Mouse (Mus musculus) regulatory T cell (primary cell): ENCODE data around the gene Hcn3.
"Not testable (repeated sequence)": the region's sequence is repeated elsewhere in the genome, so short reads cannot be mapped to it uniquely, and the experiment has no call there.

Source experiments
- in situ Hi-C: fragments of 300-600 bp; cut with MboI, MseI; formaldehyde crosslinking; loops from one replicate; pipeline ENCODE4 v1.15.1; 2025; ENCODE audit warnings: high pct_unique_total_duplicates

Gene Hcn3

DNA sequence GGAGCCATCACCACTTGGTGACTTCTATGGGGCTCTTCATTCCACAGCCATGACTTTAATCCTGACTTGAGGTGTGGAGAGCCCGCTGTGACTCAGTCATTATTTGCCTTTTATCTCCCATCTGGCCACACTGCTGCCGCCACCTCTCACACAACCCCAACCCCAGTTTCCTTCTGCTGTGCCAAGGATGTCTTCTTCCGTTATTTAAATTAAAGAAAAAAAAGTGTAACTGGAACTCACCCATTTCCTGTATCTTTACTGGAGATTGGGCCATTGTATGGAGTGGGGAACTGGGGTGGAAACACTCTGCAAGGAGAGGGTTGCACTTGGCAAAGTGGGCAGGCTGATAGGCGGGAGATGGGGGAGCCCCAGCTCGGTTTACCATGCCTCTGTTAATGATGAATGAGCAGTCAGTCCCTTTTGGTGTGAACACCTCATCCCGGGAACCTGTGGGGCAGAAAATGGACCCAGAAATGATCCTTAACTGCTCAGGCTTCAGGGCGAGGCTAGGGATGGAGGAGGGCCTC lies 22.6 kb upstream of the Hcn3 start:
- in situ Hi-C loops = loop anchor here (25.0 kb wide), 1 partner anchor 880 kb away; the partner anchor contains the start of genes 4933434E20Rik, Tpm3 and Ubap2l

DNA sequence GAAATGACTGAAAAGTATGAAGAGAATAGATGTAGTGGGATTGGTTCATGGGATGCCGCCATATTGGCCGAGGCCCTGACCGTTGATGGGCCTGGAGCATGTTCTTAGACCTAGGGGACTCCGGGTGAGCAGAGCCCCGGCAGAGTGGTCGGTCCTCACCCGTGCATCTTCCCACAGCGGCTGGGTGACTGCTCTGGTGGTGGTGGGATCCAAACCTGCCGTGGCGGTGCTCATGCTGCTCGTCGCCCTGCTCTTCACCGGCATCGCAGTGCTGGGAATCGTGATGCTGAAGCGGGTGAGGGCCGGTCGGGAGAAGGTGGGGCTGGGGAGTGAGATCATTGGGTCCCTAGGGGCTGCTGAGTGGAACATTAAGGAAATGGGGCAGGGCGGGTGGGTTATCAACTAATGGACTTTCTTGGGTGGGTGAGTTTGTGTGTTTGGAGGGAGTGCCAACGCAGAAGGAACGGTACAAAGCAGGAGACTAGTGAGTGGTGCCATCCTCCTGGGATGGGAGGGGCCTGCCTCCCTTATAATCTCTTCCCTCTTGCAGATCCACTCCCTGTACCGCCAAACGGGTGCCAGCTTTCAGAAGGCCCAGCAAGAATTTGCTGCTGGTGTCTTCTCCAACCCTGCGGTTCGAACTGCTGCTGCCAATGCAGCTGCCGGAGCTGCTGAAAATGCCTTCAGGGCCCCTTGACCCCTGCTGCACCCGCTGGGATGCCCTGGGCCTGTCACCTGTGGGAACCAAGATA lies 21.9 kb upstream of the Hcn3 start:
- in situ Hi-C loops = loop anchor here (25.0 kb wide), 1 partner anchor 880 kb away; the partner anchor contains the start of genes 4933434E20Rik, Tpm3 and Ubap2l

DNA sequence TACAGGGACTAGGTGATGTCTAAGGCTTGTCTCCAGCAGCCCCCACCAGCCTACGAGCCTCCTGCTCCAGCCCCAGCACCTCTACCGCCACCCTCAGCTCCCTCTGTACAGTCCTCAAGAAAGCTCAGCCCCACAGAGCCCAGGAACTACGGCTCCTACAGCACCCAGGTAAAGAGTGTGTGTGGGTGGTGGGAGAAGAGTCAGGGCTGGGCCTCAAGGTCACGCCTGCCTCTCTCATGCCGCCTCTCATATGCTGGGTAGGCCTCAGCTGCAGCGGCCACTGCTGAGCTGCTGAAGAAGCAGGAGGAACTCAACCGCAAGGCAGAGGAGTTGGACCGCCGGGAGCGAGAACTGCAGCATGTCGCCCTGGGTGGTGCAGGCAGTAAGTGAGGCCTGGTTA lies 19.1 kb upstream of the Hcn3 start:
- in situ Hi-C loops = loop anchor here (25.0 kb wide), 1 partner anchor 883 kb away; the partner anchor contains the start of genes 4933434E20Rik, Tpm3 and Ubap2l

DNA sequence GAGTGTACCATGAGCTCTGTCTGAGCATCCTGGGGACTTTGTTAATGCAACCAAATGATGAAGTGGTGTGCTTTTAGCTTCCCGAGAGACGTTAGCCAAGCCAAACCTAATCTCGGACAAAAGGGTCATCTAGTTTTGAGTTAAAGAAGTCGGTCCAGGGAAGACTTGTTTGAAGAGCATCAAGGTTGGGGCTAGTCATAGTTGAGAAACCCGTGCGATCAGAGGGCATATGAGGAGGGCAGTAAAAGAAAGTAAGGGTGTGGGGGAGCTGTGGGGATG lies 18.1 kb upstream of the Hcn3 start:
- in situ Hi-C loops = loop anchor here (25.0 kb wide), 1 partner anchor 884 kb away; the partner anchor contains the start of genes 4933434E20Rik, Tpm3 and Ubap2l

DNA sequence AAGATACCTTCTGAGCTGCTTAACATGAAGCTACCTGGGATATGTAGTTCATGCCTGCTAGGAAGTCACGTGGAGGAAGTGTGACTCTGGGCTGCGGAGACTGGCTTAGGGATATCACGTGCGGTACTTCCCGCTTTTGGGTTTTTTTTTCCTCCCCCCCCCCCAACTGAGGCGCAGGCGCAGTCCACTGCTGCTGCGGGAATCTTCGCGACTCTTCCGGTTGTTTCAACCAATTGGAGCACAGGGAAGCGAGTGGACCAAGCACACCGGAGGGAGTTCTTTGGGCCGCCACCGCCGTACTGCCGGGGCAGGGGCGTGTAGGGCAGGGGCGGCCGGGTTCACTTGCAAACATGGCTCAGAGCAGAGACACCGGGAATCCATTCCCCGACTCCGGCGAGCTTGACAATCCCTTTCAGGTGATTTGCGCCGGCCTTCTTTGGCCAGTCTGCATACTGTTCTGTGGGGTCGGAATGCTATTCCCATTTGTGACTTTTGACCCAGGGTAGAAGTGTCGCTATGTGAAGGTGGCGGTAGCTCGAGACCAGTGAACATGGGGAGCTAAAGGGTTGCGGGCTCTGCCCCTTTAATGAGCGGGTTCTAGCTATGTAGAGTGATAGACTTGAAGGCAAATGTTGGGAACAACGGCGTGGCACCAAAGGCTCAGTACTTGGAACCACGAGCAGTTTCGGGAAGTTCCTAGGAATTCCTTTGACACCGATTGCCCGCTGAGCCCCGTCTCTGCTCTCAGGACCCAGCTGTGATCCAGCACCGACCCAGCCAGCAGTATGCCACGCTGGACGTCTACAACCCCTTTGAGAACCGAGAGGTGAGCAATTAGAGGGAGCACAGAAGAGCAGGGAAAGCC lies 17.5 kb upstream of the Hcn3 start, which contains the start of gene Scamp3:
Gene Scamp3, plus strand, starts transcription at position 232 of the 865 bp plus-strand sequence.
- in situ Hi-C loops = loop anchor here (25.0 kb wide), 1 partner anchor 885 kb away; the partner anchor contains the start of genes 4933434E20Rik, Tpm3 and Ubap2l

DNA sequence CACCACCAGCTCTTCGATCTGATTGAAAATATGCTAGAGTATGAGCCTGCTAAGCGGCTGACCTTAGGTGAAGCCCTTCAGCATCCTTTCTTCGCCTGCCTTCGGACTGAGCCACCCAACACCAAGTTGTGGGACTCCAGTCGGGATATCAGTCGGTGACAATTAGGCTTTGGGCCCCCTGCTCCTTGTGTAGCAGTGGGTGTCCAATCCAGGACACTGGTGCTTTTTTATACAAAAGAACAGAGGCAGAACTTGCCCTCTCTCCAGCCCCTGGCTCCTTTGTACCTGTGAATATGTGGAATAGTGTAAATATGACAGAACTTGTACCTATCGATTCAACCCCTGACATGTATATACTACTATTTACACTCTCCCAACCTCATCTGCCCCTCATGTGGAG lies 16.4 kb upstream of the Hcn3 start:
- in situ Hi-C loops = loop anchor here (25.0 kb wide), 1 partner anchor 886 kb away; the partner anchor contains the start of genes 4933434E20Rik, Tpm3 and Ubap2l

DNA sequence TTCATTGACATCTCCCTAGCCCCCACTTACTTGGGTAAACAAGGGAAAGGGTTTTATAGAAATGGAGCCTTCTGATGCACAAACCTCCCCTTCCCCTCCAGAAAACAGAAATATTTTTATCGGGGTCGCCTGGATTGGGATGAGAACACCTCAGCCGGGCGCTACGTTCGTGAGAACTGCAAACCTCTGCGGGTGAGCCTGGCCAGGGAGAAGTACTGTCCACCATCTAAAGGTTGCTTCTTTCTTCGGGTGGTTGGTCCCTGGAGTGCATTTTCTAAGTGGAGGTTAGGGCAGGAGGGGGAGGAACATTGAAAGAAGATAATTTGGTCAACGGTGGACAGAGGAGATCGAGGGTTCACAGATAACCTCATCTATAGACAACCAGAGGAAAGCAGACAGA lies 15.5 kb upstream of the Hcn3 start:
- in situ Hi-C loops = loop anchor here (25.0 kb wide), 1 partner anchor 887 kb away; the partner anchor contains the start of genes 4933434E20Rik, Tpm3 and Ubap2l

DNA sequence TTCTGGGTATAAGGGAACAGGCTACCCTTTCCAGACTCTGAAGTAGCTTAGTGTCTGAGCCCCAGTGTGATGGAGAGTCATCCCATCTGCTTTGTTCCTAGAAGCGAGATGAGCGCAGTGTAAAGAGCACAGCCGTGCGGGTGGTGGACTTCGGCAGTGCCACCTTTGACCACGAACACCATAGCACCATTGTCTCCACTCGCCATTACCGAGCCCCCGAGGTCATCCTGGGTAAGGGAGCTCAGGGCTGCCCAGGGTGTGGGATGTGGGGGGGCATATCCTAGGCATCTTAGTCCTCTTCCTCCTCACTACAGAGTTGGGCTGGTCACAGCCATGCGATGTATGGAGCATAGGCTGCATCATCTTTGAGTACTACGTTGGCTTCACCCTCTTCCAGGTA lies 14.8 kb upstream of the Hcn3 start:
- in situ Hi-C loops = loop anchor here (25.0 kb wide), 1 partner anchor 887 kb away; the partner anchor contains the start of genes 4933434E20Rik, Tpm3 and Ubap2l

DNA sequence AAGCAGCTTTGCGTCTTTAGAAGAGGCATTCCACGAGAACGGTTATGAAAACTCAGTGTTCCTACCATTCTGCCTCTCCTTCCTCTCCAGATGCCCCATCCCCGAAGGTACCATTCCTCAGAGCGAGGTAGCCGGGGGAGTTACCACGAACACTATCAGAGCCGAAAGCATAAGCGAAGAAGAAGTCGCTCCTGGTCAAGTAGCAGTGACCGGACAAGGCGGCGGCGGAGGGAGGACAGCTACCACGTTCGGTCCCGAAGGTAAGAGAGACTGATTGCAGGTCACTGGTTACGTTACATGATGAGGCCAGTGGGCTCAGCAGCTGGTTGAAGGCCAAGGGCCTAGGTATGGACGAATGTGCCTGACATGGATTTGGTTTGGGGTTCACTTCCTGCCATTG lies 6.9 kb upstream of the Hcn3 start:
- in situ Hi-C loops = no loop called here

DNA sequence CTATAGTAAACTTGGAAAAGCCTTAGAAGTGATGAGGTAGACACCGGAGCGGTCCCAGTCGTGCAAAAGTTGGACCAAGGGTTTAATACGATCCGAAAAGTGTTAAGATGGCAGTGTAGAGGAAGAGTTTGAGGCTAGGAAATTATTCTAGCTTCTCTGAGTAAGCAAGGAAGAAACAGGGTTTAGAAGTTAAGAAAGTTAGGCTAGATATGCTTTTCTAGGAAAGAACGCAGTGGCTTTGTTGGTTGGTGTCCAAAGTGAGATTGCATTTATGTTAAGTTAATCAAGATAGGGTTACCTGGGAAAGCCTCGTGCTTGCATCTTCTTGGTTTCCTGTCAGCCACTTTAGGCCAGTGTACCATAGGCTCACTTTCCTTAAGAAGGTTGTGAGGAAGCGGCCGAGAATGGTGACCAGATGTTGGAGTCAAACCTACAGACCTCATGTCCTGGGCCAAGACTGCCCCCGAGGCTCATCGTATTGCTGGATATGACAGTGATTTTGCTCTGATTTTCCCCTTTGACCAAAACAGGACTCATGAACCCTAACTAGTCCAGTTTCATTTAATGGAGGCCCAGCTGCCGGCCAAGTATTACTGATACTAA lies 5.4 kb upstream of the Hcn3 start:
- in situ Hi-C loops = no loop called here

DNA sequence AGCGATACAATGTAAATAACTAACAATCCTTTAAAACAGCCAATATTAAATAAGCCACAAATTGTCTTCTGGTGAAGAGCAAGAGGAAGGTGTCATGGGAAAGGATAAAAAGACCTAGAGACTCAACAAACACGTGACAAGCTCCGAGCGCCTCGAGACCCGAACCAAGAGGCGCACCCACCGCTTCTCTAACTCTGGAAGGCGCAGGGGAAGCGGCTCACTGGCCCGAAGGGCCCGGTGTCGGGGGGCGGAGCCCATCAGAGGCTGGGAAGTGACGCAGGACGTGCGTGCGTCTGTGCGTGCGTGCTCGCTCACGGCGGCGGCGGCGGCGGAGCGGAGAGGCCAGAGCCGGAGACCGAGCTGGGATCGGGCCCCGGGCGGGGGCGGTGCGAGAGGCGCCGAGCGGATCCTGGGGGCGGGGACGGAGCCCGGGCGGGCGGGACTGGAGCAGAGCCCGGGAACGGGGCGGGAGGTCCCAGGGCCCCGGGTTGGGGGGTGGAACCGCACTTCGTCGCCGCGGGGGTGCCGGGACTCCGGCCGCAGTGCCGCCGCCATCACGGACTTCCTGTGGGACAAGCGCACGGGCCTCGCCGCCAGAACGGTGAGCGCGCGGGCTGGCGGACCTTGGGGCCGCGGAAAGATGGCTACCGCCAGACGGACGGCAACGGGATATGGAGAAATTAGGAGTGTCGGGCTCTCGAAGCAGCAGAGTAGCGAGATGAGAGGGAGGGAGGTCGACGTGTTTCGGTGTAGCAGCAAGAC lies 4.7 kb upstream of the Hcn3 start, which contains the start of gene Clk2:
Gene Clk2, plus strand, starts transcription at position 290 of the 762 bp plus-strand sequence.
- in situ Hi-C loops = no loop called here

DNA sequence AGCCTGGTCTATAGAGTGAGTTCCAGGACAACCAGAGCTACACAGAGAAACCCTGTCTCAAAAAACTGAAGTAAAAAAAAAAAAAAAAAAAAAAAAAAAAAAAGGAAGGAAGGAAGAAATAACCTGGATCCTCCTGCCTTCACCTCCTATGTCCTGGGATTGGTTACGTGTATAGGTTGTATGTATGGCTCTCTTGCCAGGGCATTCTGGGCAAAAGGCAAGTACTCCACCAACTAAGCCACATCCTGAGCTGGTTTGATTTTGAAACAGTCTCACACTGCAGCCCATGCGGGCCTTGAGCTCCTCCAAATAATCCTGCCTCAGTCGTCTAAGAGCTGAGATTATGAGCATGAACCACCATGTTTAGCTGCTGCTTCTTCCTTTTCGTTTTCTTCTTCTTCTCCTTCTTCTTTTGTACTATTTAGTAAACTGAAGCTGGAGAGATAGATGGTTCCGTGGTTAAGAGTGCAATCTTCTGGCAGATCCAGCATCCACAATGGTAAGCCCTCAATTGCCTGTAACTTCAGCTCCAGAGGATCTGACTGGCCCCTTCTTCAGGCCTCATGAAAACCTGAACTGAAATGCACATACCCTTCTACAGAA lies 3.7 kb upstream of the Hcn3 start:
- in situ Hi-C loops = no loop called here

DNA sequence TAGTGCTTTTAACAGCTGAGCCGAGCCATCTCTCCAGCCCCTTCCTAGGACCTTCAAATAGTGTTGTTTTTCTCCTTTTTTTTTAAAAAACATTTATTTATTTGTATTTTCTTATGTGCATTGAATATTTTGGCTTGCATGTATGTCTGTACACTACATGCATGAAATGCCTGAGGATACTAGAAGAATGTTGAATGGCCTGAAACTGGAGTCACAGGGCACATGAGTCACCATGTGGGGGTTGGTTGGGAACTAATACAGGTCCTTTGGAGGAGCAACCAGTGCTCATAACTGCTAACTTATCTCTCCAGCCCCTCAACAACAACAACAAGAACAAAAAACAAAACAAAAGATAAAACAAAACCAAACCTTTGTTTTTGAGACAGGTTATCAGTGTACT lies 3.1 kb upstream of the Hcn3 start:
- in situ Hi-C loops = no loop called here

DNA sequence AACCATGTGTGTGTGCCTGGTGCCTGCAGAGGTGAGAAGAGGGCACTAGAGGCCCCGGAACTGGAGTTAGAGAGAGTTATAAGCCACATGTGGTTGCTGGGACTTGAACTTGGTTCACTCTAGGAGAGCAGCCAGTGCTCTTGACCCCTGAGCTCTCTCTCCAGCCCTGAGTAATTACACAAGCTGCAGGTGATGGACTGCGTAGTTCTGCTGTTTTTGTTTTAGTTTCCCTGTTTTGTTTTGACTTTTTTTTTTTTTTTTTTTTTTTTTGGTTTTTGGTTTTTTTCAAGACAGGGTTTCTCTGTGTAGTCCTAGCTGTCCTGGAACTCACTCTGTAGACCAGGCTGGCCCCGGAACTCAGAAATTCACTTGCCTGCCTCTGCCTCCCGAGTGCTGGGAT lies 1.8 kb upstream of the Hcn3 start:
- in situ Hi-C loops = no loop called here

DNA sequence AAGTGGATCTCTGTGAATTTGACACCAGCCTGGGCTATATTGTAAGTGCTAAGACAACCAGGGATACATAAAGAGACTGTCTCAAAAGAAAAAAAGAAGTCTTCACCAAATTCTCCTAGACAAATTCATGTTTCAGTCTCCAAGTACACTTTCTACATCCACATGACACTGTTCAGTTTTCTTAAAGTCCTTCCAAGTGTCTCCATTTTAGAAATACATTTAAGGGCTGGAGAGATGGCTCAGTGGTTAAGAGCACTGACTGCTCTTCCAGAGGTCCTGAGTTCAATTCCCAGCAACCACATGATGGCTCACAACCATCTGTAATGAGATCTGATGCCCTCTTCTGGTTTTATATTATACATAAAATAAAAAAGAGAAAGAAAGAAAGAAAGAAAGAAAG lies 1.2 kb upstream of the Hcn3 start:
- in situ Hi-C loops = not testable (repeated sequence)

DNA sequence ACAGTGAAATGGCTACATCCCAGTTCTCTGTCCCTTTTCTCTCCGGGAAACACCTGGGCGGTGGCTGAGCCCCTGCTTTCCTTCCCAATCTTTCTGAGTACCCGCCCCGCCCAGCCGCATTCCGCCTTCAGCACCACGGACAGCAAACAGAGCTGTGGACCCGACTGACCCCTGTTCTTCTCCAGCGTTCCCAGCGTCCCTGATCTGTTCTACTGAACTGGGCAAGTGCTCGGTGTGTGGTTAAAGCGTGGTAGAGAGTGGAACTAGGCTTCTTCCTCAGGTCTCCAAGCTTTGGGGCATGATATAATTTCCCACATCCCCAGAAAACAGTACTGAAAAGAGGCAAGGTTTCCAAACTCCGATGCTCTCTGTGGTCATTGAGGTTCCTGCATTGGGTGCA lies 785 bp downstream of the Hcn3 start:
- in situ Hi-C loops = no loop called here

DNA sequence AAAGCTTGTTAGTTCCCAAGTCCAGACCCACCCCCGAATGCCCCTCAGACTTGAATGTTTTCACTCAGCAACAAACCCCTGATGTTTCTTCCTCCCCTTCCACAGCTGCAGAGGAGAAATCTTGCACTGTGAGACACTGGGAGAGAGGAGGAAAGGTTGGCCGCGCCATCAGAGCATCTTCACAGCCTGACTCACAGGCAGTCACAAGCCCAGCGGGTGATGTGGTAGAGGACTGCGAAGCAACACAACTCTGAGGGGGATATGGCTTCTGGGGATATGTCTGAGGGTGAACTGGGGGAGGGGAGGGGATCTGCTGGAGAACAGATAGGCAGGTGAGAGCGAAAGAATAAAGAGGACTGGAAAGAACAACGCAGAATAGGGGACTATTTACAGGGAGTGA lies 1.3 kb downstream of the Hcn3 start:
- in situ Hi-C loops = no loop called here

DNA sequence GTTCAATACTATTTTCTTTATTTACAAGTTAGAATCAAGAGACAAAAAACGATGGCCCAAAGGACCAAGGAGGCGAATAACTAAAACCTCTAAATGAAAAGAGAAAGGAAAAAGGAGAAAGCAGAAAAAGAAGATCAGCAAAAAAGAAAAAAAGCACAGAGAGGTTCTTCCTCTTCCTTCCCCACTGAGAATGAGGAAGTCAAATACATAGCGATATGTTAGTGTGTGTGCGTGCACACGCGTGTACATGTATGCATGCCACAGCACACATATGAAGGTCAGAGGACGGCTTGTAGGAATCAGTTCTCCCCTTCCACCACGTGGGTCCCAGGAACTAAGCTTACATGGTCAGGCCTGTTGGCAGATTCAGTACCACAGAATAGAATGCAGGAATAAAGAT lies 3.0 kb downstream of the Hcn3 start:
- in situ Hi-C loops = no loop called here

DNA sequence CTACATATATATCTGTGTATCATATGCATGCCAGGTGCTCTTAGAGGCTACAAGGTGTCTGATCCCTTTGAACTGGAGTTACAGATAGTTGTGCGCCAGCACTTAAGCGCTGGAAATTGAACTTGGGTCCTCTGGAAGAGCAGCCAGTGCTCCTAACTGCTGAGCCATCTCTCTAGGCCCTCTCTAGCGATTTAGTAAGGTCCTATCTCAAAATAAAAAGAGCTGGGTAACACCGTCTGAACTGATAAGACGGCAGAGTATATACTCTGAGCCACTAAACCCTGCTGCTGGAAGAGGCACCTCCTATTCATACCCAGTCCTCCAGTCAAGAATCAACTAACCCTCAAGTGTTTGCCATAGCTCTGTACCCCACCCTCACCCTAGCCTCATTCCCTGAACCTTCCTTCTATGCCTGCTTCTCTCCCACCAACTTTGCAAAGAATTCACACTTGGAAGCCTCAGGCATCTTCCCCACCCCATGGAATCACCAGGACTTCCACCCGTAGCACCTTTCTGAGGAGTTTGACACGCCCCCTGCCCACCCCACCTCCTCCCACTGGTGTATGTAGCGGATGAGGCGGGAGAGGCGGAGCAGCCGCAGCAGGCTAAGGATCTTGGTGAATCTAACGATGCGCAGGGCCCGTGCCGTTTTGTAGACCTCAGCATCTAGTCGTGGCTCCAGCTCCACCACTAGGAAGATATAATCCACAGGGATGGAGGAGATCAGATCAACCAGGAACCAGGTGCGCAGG lies 7.7 kb downstream of the Hcn3 start:
- in situ Hi-C loops = no loop called here

DNA sequence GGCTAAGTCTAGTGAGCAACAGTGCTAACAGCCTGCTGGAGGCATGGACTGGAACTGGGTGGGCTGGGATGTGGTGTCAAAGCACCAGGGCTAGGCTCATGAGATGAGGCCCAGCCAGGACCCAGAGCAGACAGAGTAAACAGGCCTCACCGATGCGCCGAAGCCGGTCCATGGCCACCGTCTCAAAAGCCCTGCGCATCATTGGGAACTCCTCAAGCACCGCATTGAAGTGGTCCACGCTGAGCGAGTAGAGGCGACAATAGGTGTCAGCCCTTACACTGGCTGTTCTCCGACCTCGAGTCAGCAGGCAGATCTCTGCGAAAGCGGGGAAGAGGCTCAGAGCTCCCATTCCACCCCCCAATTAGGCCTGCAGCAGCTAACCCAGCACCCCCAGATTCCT lies 11.4 kb downstream of the Hcn3 start:
- in situ Hi-C loops = no loop called here
